ENCODE assay signal across 9 mouse cellular contexts in genomic region chr13:46533342-46534129, GRCm38 (mm10). TPM values are rescaled to one million over a fixed set of nuclear protein-coding genes. Genes with fewer than 3 reads are reported as not detected.
DNase-seq lines count a peak whose midpoint lies in the region; ATAC-seq and TF ChIP-seq lines count a peak whose summit lies in the region.
"Had no signal": no experiment of that assay in that cellular context is flagged by ENCODE, and none has a peak within 500 bp of the region (broad histone marks: within the 10 kb centered on the region; RNA-seq: fewer than 3 reads in every experiment).

No protein-coding gene starts in this region.

- H3K9ac ChIP-seq in kidney, postnatal 0 days (ENCODE audit: low read depth, low read length): no peak overlapping the region
- no peak overlapping the region for H3K9ac ChIP-seq in forebrain, embryonic 11.5 days (ENCODE audit: low read length)
- H3K9ac ChIP-seq in hindbrain, embryonic 13.5 days: no peak overlapping the region
- H3K9ac ChIP-seq in midbrain, postnatal 0 days (replicated peaks; ENCODE audit: low read length, poor library complexity, severe bottlenecking): no peak overlapping the region

- no peak for TF ChIP-seq CTCF in kidney, postnatal 0 days (IDR thresholded peaks at IDR 0.05; ENCODE audit: low read depth)
- TF ChIP-seq CTCF in midbrain, postnatal 0 days (IDR thresholded peaks at IDR 0.05): no peak

- ATAC-seq in kidney, postnatal 0 days (replicated peaks; ENCODE audit: low FRiP score, low read depth): no peak
- ATAC-seq in forebrain, embryonic 11.5 days (replicated peaks; ENCODE audit: low FRiP score): no peak
- no peak for ATAC-seq in hindbrain, embryonic 13.5 days (ENCODE audit: low FRiP score)
- no peak for ATAC-seq in midbrain, postnatal 0 days (ENCODE audit: low FRiP score)

- H3K4me1 ChIP-seq in kidney, postnatal 0 days (replicated peaks; ENCODE audit: insufficient read depth, low read length): peaks cover 12% of the 10 kb centered on the region; the same call in 1 of the 2 replicates
- H3K4me1 ChIP-seq in forebrain, embryonic 11.5 days (replicated peaks; ENCODE audit: control insufficient read depth, insufficient read depth, low read length): peaks cover 5% of the 10 kb centered on the region; the same call in 1 of the 2 replicates
- H3K4me1 ChIP-seq in hindbrain, embryonic 13.5 days (replicated peaks): peaks cover 16% of the 10 kb centered on the region
- H3K4me1 ChIP-seq in midbrain, postnatal 0 days (ENCODE audit: insufficient read depth, low read length): peaks cover 5% of the 10 kb centered on the region; the same call in 1 of the 2 replicates

- H3K4me2 ChIP-seq in kidney, postnatal 0 days (ENCODE audit: low read length): peak overlapping the region; percentile 34
- H3K4me2 ChIP-seq in forebrain, embryonic 11.5 days (ENCODE audit: low read depth, low read length, severe bottlenecking): peak overlapping the region; percentile 12; the same call in 1 of the 2 replicates
- peak overlapping the region; percentile 38 for H3K4me2 ChIP-seq in hindbrain, embryonic 13.5 days
- H3K4me2 ChIP-seq in midbrain, postnatal 0 days (ENCODE audit: low read depth, low read length, poor library complexity, severe bottlenecking): peak overlapping the region; percentile 28

- H3K36me3 ChIP-seq in kidney, postnatal 0 days (ENCODE audit: insufficient read depth, low read length): no peaks in the 10 kb centered on the region
- H3K36me3 ChIP-seq in forebrain, embryonic 11.5 days (ENCODE audit: control insufficient read depth, insufficient read depth, low read length): no peaks in the 10 kb centered on the region
- H3K36me3 ChIP-seq in hindbrain, embryonic 13.5 days: no peaks in the 10 kb centered on the region
- no peaks in the 10 kb centered on the region for H3K36me3 ChIP-seq in midbrain, postnatal 0 days (ENCODE audit: insufficient read depth, low read length)

- H3K27ac ChIP-seq in kidney, postnatal 0 days: no peak overlapping the region
- H3K27ac ChIP-seq in forebrain, embryonic 11.5 days (ENCODE audit: low read depth, low read length): peak overlapping the region; percentile 13; the same call in 1 of the 2 replicates
- peak overlapping the region; percentile 2; the same call in 1 of the 2 replicates for H3K27ac ChIP-seq in hindbrain, embryonic 13.5 days
- H3K27ac ChIP-seq in midbrain, postnatal 0 days (ENCODE audit: low read depth, low read length): no peak overlapping the region

- no peaks in the 10 kb centered on the region for H3K27me3 ChIP-seq in kidney, postnatal 0 days (ENCODE audit: insufficient read depth, low read length)
- H3K27me3 ChIP-seq in forebrain, embryonic 11.5 days (ENCODE audit: control insufficient read depth, insufficient read depth, low read length): peaks cover 8% of the 10 kb centered on the region; the same call in 1 of the 2 replicates
- H3K27me3 ChIP-seq in hindbrain, embryonic 13.5 days: no peaks in the 10 kb centered on the region; the same call in 1 of the 2 replicates
- H3K27me3 ChIP-seq in midbrain, postnatal 0 days (ENCODE audit: insufficient read depth, low read length): no peaks in the 10 kb centered on the region

- no peak for DNase-seq in kidney, postnatal 0 days (ENCODE audit: low spot score)
- no peak for DNase-seq in kidney, adult 9 months
- DNase-seq in forebrain, embryonic 11.5 days (ENCODE audit: low spot score): no peak
- no peak for DNase-seq in midbrain, postnatal 0 days (ENCODE audit: low spot score)
- no peak for DNase-seq in right cerebral cortex, adult 18-20 months
- DNase-seq in frontal cortex, adult 2 months (ENCODE audit: extremely low spot score in 1 of 2, low spot score in 1 of 2): no peak
- DNase-seq: kidney, adult 18-20 months; lung, adult 18-20 months had no signal

- WGBS in kidney, postnatal 0 days: 23% methylated on average over 10 of the region's 10 CpGs
- WGBS in forebrain, embryonic 11.5 days: 28% methylated on average over 10 of the region's 10 CpGs
- 50% methylated on average over 10 of the region's 10 CpGs for WGBS in hindbrain, embryonic 13.5 days
- WGBS in midbrain, postnatal 0 days: 27% methylated on average over 10 of the region's 10 CpGs

- peak overlapping the region; percentile 5; the same call in 1 of the 2 replicates for H3K4me3 ChIP-seq in kidney, postnatal 0 days (replicated peaks; ENCODE audit: low read depth, low read length)
- no peak overlapping the region for H3K4me3 ChIP-seq in forebrain, embryonic 11.5 days (ENCODE audit: low read depth, low read length)
- no peak overlapping the region for H3K4me3 ChIP-seq in hindbrain, embryonic 13.5 days
- no peak overlapping the region for H3K4me3 ChIP-seq in midbrain, postnatal 0 days (ENCODE audit: low read depth, low read length)

- no peaks in the 10 kb centered on the region for H3K9me3 ChIP-seq in kidney, postnatal 0 days (replicated peaks; ENCODE audit: low read length)
- no peaks in the 10 kb centered on the region for H3K9me3 ChIP-seq in forebrain, embryonic 11.5 days (ENCODE audit: control insufficient read depth, low read length)
- H3K9me3 ChIP-seq in hindbrain, embryonic 13.5 days: no peaks in the 10 kb centered on the region
- no peaks in the 10 kb centered on the region for H3K9me3 ChIP-seq in midbrain, postnatal 0 days (ENCODE audit: low read length)

RNA-seq across cellular contexts. Expression of gene Cap2, which starts 31.9 kb away (rescaled TPM):
- polyA plus RNA-seq in kidney, postnatal 0 days (2015; fragmentation: Nextera tagmentation; extraction: Ambion mirVana): 3.6 and 4.4 TPM in 2 replicates
- polyA plus RNA-seq in forebrain, embryonic 11.5 days (2014; fragmentation: Nextera tagmentation; extraction: Ambion mirVana): 6.4 and 8.3 TPM in 2 replicates
- polyA plus RNA-seq in hindbrain, embryonic 13.5 days (2015; fragmentation: Nextera tagmentation; extraction: Ambion mirVana): 5.6 and 6.3 TPM in 2 replicates
- total RNA-seq in midbrain, postnatal 0 days (2014; rRNA removed): 17.5 and 21.9 TPM in 2 replicates
- 11.7 and 13.1 TPM in 2 replicates for polyA plus RNA-seq in midbrain, postnatal 0 days (2015; fragmentation: Nextera tagmentation; extraction: Ambion mirVana)
- 149 and 159 TPM in 2 replicates for polyA plus RNA-seq in frontal cortex, adult 2 months (2012; rRNA removed)

Comparison
In these comparisons a context has a peak if more than half of its experiments do, and no peak if none do; other contexts are left out.
1. H3K27ac ChIP-seq: peak in forebrain, embryonic 11.5 days (single experiment) and hindbrain, embryonic 13.5 days (single experiment); none in kidney, postnatal 0 days (single experiment) and midbrain, postnatal 0 days (single experiment).
2. RNA of gene Cap2, which starts 31.9 kb away (polyA plus RNA-seq): 149 to 159 TPM in frontal cortex, adult 2 months; 11.7 to 13.1 TPM in midbrain, postnatal 0 days, 6.4 to 8.3 TPM in forebrain, embryonic 11.5 days, 5.6 to 6.3 TPM in hindbrain, embryonic 13.5 days and 3.6 to 4.4 TPM in kidney, postnatal 0 days; every median in the first group is over 10 times any median in the second.
3. Peak in every context shown above with its lines, with median percentiles within 50 percentile points of each other: H3K4me2 ChIP-seq.